Mouse (Mus musculus) kidney, adult 18-20 months (tissue): ENCODE measurements around the gene Ptprd.

Source experiments
- DNase-seq: peaks from one replicate; pipeline ENCODE4 v3.0.0; 2021

Gene Ptprd

DNA sequence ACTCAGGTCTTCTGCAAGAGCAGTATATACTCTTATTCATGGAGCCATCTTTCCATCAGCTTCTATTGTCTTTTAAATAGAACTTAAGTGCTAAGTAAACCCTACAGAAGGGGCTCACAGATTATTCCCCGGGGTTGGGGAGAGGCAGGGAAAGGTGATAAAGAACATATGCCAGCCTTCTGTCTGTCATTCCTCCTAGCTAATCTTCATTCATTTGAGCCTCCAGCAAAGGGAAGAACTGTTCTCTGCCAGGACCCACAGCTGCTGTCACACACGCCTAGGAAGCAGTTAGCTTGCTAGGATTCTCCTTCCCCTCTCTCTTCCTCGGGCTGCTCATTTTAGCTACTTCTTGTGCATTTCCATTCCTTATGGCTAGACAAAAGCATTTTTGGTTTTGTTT, 2205.0 kb downstream of the Ptprd start:
- DNase-seq: no peak

DNA sequence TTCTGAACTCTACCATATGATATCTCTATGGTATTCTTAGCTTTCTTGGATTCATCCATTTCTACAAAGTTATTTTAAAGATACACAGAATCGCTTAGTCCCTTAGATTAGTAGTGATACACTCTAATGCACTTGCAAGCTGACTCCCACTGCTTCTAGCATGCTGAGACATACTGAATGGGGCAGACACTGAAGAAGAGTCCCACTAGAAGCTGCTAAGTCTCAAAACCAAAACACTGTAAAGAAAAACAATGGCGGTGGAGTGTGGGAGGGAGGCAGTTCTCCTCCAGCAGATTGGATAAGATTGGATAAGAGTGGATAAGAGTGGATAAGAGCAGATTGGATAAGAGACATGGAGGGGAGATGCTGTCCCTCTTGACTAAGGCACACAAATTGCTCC, 2207.6 kb downstream of the Ptprd start:
- no peak for DNase-seq

- DNase-seq: no peak
Observed at GRCm38 (mm10) chr4:76000258-76000657, 2211.5 kb downstream of the Ptprd start.

DNA sequence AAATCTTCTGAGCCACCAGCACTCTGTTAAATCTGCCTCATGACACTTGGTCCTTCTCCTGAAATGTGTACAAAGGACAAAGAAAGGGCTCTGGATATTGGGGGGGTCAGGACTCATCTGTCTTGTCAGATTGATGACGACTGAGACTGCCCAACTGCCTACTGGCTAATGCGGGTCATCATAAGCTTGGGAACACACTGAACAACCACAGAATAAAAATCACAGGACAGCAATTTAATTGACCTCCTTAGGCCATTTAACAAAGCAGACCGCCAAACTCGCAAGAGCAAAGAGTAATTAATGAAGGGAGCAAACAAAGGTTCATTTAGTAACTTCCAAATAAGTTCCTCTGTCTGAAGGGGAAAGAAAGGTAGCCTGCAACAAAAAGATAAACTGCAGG, 2215.9 kb downstream of the Ptprd start:
- DNase-seq: no peak

- DNase-seq: no peak
Observed at GRCm38 (mm10) chr4:75994576-75994975, 2217.2 kb downstream of the Ptprd start.

DNA sequence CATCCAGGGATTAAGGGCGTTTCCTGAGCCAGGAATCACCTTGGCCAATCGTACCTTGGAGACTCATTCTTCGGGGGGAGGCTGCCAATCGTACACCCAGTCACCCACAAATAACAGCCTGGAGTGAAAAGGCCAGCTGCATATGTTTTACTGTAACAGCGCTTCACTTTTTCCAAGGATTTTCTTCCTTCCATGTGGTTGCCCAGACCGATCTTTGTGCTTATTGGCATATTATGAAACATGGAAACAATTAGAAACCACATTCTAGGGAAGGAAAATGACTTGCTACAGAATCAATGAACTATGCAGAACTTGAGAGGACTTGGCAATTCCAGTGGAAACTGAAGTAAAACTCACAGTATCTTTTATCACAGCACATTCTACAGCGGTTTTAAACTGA, 2218.7 kb downstream of the Ptprd start:
- DNase-seq: no peak

GRCm38 (mm10) chr4:75991621-75992245, 2220.0 kb downstream of the Ptprd start:
- peak; percentile 7 for DNase-seq

- DNase-seq: no peak
Observed at GRCm38 (mm10) chr4:75974728-75975127, 2237.0 kb downstream of the Ptprd start.

DNA sequence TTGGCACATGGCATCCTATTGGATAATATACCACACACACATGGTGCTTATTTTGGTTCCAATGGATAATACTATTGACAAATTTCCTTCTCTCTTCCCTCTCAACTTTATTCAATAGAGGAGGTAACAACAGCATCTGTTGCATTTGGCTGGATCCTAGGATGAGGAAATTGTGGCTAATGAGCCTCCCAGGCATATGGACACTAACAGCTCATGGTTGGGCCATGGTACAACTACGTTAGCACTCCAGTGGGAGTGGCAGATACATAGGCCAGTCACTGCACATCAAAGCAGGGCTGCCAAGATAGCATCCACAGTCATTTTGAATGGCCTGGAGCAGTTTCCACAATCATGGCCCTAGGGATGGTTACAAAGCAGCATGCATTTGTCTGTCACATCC, 2238.4 kb downstream of the Ptprd start:
- DNase-seq: no peak

- no peak for DNase-seq
Observed at GRCm38 (mm10) chr4:75969961-75970360, 2241.8 kb downstream of the Ptprd start.

DNA sequence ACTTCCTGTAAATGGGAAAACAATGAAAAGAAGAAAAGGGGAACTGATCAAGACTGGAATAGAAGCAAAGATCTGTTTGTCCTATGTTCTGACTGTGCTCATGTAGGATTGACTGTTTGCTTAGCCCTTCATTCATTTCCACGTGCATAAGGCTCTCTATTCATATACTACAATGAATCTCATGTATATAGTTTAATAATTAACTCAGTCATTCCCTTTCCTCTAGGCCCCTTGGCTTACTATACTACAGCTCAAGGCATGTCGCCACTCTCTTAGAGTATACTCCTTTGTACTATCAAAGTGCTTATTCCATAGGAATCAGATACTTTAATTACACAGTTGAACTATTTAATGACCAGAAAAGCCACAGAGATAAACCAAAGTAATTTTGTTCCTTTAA, 2243.1 kb downstream of the Ptprd start:
- DNase-seq: no peak

DNA sequence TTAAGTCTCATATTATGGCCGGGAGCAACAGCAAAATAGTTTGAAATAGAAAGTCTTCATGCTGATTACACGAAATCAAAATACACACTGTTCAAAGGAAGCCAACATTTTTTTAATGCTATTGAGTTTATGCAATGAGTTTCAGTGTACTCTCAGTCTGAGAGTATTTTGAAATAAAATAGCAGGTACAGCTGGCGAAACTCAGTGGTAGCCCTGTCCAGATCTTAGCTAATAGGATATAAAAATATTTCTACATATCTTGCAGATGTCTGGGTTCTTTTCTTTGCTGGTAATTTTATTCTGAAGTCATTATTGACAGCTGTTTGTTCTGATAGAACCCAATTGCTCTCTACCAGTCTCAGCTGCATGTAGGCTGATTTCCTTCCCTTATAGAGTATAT, 2246.0 kb downstream of the Ptprd start:
- no peak for DNase-seq

- no peak for DNase-seq
Observed at GRCm38 (mm10) chr4:75962916-75963315, 2248.8 kb downstream of the Ptprd start.

DNA sequence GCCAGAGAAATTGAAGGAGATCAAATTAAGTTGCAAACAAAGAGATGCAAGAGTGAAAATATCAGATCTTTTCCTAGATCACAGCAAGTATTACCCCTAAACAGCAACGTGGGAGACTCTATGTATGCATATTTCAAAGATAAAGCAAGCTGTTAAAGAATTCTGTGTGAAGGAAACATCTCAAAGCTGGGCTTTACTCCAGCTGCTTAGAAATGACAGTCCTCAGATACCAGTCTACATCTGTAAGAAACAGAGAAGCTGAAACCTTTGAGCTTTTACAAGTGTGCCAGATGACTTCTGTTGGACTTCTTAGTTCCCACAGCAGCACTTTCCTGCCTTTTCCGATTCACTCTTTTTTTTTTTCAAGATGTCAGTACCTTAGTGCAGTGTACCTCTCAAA, 2249.9 kb downstream of the Ptprd start:
- no peak for DNase-seq

GRCm38 (mm10) chr4:75953349-75954060, 2258.3 kb downstream of the Ptprd start:
- DNase-seq: no peak

DNA sequence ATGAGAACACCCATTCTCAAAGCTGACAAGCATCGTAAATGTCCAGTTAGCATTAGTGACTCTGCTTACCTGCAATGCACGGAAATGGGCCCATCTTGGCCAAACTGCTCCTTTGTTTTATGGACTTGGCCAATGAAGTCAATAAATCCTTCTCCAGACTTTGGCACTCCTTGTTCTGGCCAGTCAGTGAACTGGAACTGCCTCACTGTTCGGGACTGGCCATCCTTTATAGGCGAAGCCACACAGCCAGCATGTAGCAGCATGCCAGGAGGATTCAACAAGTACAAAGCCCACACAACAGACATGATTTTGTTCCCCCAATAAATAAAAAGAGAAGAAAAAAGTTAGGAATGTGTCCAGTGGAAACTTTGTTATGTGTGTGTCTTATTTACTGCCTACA, 2261.2 kb downstream of the Ptprd start:
- DNase-seq: peak; percentile 18

- no peak for DNase-seq
Observed at GRCm38 (mm10) chr4:75894871-75895270, 2316.9 kb downstream of the Ptprd start.
